Mouse (Mus musculus) inflammation-experienced regulatory T-cells, adult 6 months (primary cell): Measurements from ENCODE around the gene Kpna4. TPM values are rescaled to one million over a fixed set of nuclear protein-coding genes. Genes with fewer than 3 reads are reported as not detected.

ENCODE experiments used
- ATAC-seq: one replicate; pipeline ENCODE4 v1.8.0; 2017
- polyA plus RNA-seq, 3 experiments: library from polyadenylated mRNA; unstranded; fragments of 100-300 nt; shearing (Covaris generic); gene quantifications; one replicate each; pipeline ENCODE4 v1.2.1; 2017

The Kpna4 gene
- polyA plus RNA-seq = 10 to 100 TPM; 24.3 to 36.3 (median 28.2) TPM

DNA sequence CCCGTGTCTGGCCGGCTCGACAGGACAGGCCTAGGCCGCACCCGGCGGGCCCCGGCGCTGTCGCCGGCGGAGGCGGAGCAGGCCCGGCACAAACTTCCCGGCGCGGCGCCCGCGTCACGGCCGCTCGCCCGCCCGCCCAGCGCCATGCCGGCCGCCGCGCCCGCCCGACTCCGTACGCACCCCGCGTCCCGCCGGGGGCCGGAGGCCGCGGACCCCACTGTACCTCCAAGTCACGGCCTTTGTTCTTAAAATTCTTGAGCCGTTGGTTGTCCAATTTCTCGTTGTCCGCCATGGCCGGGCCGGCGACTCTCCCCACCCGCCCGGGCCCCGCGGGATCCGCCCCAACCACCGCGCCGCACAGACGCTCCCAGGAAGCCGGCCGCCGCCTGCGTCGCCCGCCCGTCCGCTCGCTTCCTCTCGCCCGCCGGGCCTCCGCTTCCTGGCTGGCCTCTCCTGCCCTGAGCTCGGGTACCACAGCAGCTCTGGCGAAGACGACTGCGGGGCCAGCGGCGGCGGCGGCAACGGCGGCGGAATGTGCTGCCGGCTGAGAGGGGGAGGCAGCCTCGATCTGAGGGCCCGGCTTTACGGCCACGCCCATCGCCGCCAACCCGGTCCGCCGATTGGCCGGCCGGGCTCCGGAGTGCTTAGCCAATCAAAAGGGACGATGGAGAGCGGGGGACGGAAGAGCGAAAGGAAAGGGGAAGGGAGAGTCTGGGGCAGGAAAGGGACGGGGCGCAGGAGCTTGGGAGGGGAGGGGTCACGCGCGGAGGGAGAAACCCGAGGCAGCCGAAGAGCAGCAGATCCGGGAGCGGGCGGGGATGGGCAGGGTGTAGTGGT lies at the start of gene Kpna4:
Gene Kpna4 (minus strand): TSS at position 605 of the 837 bp plus-strand sequence.
- peak; percentile 93 for ATAC-seq

DNA sequence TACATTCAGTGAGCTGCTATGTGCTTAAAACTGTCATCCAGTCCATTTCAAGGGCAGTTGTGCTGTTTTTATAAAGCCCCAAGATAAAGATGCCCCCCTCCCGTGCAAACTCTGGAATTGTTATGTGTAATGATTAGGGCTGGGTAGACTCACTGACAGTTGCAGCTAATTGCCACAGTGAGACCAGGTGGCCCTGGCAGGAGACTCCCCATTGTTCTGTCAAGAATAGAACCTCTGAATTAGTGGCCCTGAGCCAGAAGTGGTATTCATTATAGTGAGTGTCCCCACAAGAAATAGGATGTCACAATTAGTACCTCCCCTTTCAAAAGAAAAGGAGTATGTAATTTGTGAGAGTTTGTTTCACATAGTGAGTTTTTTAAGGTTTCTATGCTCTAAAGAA lies 48.3 kb upstream of the Kpna4 start:
- no peak for ATAC-seq

DNA sequence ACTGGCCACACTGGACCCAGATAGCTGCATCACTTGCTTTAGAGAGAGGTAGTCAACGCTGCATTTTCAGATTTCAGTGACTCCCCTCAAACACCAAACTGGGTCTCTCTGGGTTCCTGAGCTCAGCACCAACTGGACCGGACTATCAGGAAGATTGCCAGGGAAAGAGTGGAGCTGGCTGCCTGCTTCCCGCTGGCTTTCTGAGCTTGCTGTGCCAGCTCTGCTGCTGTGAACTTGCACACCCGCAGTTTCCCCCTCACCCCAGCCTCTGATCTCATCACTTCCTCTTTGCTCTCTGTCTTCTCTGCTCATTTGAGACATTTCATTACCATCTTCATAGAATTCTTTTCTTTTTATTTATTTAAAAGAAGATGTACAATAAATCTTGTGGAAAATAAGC lies 44.2 kb upstream of the Kpna4 start:
- peak; percentile 68 for ATAC-seq

DNA sequence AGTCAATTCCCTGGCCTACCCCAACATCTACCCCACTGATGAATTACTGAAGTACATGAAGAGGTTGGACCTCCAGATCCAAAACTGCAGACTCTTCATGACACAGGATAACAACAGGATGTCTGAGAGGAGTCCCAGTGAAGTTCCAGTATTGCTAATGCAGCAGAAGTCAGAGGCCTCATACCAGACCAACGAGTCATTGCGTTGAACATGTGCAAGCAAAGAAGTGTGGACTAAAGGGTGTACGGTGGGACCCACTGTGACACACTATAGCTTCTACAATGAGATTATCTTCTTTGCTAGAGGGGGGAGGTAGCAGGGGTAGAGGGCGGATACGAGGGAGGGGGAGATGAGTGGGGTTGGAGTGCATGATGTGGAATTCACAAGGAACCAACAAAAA lies 42.9 kb upstream of the Kpna4 start:
- ATAC-seq = no peak

DNA sequence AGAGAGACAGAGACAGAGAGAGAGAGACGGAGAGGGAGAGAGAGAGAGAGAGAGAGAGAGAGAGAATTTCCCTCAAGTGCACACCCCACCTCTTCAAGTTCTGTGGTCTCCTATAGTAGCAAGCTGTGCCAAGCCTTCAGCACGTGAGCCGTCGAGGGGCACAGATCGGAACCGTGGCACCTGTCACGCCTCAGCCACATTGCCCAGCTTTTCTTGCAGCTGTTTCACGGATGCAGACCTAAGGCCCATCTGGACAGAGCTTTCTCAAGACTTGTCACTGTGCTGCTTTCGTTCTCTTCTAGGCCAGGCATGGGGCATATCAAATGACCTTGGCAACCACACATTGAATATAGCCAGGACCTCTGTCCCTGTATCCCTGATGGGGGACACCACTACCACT lies 41.8 kb upstream of the Kpna4 start:
- ATAC-seq = no peak

DNA sequence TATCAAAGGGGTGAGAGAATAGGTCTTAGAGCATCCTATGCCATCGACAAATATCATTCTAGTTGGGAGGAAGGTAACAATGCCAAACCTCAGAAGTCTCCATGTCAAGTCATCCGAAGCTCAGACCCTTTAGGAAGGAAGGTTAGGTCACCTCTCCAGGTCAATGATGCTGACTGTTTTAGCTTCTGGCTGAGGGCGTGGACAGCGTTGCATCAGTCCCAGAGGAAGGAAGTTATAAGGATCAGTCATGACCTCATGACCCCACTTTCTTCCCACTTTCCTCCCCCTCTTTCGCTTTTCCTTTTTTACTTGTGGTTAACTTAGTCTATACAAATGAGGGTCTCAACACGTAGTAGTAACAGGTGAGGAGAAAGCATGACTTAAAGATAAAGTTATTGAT lies 36.1 kb upstream of the Kpna4 start:
- no peak for ATAC-seq

DNA sequence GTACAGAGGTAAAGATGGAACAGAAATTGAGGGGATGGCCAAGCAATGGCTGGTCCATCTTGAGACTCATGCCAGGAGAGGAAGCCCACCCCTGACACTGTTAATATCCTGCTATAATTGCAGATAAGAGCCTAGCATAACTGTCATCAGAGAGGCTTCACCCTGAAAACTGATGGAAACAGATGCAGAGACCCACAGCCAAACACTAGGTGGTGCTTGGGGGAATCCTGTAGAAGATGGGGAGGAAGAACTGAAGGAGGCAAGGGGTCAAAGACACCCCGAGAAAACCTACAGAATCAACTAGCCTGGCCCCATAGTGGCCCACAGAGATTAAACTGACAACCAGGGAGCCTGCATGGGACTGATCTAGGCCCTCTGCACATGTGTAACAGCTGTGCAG lies 33.5 kb upstream of the Kpna4 start:
- no peak for ATAC-seq

DNA sequence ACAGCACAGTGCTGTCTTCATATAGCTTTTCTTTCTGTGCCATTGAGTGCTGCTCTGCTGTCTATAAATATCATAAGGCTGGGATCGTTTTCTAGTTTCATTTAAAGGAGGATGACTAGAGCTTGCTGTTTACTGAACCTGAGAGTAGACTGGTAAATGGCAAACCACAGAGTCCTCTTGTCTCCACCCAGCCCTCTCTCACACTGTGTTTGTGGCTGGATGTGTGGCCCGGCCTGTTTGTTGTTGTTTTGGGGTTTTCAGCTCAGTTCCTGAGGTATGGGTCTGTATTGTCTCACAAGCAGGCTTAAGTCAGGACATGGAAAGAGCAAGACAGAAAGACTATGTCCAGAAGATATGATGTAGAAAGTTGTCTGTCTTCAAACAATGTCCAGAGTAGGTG lies 32.6 kb upstream of the Kpna4 start:
- peak; percentile 59 for ATAC-seq

DNA sequence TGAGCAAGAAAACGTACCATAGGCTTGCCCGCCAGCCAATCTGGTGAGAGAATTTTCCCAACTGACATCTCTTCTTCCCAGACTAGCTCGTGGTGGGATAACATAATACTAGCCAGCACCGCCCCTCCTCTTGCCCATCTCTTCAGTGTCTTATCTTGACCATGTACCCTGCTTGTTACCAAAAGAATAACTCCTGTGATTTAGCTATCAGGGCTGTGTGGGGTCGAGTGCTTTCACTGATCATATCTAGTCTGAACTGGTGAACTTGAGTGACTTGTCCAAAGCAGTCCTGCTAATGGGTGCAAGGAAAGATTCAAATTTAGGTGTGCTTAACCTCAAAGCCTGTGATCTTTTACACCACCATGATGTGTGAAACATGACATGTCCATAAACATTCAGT lies 31.0 kb upstream of the Kpna4 start:
- ATAC-seq = no peak

DNA sequence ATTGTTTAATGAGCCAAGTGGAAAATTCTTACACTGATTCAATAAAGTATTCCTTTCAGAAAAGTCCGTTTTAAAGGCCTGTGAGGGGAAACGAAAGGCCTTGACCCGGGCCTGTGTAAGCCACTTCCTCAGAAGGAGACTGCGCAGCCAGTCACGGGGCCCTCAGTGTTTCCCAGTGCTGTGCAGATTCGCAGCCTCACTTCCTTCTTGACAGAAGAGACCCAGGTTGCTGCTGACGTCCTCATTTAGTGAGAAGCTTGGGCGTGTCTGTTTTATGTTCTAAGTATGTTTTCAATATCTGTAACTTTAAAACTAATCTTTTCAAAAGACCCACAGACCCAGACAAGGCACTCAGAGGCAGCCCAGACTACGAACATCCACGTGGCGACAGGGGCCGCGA lies 29.6 kb upstream of the Kpna4 start:
- ATAC-seq = peak; percentile 90

DNA sequence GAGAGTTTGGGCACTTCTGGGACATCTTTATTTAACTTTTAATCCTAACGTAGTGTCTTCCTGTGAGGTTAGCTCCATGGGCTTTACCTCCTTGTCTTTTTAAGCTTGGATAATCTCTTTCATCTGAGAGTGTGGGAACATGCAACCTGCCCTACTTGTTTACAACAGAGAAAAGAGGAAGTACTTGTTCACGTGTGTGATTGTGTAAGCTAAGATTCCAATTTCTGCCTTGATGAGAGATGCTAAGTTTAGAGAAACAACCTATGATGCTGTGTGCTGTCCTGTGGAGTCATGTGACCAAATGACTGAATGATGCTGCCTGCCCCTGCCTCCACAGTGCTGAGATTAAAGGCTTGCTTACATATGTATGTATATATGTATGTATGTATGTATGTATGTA lies 27.8 kb upstream of the Kpna4 start:
- no peak for ATAC-seq

DNA sequence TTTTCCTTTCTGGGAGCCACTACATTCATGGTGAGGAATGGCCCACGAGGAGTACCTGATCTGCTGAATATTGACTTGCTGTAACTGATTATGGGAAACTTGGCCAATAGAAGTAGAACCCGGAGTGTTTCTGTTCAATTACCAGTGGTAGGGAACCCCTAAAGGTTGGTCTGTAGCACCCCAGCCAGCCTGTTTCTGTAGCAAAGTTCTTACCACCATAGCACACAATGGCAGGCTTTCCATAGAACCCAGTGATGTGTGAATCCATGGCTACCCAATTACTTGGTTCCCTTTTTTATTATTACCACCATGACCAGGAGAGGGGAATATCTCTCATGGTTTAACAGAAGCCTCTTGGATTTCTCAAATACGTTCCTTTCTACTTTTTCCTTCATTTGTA lies 24.0 kb upstream of the Kpna4 start:
- no peak for ATAC-seq

DNA sequence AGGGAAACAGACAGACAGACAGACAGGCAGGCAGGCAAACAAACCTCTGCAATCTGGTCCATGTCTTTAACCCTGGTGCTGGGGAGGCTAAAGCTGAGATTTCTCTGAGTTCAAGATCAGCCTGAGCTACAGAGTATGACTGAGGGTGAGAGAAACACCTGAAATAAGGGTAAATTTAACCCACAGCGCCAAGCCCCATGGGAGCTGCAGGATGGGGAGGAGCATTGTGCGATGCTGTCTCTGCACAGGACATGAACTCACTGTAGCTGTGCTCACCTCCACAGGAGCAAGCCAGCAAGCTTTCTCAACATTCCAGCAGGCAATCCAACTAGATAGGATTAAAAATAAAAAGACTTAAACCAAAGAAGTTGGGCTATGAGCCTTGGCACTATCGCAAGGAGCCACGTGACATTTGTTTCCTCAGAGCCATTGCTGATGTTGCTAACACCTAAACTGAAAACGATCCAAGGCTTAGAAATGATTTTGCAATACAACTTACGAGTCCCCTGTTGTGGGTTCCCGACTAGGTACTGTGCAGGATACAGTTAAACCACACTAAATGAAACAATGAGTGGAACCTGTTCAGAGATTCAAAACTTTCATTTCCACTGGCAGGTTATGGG lies 15.6 kb upstream of the Kpna4 start:
- no peak for ATAC-seq

DNA sequence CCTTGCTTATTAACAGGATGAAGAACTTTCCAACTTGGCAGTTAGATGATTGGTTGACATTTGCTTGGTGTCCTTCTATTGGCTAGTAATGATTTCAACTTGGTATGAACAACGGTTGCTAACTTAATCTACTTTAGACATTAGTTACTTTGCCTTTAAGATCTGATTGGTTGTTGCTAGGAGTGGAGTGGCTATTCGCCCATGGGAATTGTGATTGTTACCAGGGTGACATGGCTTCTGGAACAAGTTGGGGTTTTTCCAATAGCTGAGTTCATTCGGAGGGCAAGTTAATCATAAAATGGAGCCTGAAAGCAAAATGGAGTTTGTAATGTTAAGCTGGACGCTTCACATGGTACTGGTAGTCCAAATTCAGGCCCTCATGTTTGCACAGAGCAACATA lies 13.9 kb upstream of the Kpna4 start:
- ATAC-seq = no peak

DNA sequence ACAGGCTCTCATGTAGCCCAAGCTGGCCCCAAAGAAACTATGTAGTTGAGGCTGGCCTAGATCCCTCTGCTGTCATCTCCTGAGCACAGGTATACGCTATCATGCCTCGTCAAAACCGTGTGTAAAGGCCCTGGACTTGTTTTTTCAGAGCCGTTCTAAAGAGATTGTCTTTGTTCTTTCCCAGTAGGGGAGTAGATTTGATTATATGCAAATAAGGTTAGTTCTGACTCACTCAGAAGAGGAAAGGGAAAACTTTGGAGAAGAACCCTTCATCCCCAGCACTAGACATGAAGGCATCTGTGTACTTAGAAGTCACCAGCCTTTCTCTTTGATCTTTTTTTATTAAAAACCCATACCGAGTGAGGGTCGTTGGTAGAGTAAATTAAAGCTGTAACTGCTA lies 9.1 kb upstream of the Kpna4 start:
- ATAC-seq = no peak

DNA sequence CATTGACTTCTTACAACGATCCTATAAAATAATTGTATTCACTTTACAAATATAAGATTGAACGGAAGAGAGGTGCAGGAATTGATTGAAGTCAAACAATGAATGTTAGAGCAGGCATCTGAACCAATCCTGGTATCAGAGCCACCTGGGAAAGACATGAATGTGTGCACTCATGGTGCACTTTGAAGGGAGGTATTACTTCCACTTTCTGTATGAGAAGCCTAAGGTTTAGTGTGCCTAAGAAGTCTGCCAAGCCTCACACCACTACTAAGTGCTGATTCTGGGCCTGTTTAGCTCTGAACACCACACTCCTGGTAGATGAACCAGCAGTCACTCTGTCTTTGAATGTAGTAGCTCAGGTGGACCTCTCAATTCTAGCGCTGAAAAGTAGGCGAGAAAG lies 4.1 kb upstream of the Kpna4 start:
- ATAC-seq = no peak

DNA sequence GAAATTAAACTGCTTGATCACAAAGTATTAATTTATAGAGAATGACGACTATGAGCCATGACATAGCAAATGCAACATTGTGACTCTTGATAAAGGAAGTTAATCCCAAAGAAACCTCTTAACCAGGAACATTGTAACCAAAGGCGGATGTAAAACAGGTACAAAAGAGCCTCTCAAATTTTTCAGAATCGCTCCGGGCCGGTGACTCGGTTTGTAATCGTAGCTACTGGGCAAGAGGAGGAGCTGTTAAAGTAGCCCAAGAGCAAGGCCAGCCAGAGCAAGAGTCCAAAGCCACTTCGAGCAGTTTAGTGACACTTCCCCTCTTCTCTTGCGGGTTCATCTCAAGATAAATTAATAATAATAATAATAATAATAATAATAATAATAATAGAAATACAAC lies 780 bp upstream of the Kpna4 start:
- ATAC-seq = no peak

DNA sequence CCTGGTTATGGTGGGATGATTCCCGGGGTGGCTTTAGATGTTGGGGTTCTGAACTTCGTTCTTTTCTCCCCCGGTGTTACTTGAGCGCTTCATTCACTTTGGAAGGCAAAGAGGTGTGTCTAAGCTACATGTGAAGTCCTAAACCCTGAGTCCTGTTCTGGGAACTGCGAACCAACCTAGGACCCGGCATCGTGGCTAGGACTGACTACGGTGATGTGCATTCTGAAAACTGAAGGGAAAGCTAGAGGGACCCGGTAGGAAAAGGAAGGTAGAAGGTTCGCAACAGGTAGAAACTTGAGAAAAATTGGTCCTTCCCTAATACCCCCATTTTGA lies 399 bp upstream of the Kpna4 start:
- no peak for ATAC-seq

DNA sequence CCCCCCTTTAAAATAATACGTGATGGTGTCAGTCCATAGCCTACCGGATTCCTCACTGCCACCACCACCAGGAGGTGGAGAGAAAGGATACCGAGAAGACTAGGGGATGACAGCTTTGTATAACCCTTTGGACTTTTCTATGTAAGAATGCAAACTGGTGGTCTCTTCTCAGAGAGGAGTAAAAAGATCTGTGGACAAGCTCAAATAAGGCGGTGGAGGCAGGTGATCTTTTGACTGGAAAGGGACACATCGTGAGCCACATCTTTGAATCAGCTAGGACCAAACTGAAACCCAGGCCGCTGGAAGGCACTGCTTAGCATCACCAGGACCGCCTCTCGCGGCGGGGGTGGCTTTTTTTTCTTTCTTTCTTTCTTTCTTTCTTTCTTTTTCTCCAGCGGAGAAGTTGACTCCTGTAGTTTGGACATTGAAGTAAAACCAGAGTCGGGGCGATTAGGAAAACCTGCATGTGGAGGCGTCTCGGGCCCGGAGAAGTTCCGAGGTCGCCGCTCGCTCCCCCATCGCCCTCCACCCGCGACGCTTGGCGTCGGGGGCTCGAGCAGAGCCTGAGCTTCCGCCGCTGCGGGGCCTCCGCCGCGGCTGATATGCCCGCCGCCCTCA lies 913 bp downstream of the Kpna4 start:
- ATAC-seq = peak; percentile 35

DNA sequence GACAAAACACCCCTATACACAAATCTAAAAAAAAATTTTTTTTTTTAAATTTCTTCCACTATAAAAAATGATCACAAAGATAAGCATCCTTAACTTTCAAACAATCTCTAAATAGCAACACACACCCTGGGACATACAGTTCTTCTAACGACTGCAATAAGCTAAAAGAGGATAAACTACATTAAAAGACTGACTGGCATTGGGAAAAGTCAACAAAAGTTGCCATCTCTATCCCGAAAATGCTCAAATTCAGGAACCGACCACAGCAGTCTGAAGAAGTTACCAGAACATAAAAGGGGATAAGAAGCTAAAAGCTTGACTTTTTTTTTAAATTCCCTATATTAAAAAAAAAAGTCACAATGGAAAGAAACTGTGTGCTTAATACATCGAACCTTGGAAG lies 1.5 kb downstream of the Kpna4 start:
- ATAC-seq = no peak

DNA sequence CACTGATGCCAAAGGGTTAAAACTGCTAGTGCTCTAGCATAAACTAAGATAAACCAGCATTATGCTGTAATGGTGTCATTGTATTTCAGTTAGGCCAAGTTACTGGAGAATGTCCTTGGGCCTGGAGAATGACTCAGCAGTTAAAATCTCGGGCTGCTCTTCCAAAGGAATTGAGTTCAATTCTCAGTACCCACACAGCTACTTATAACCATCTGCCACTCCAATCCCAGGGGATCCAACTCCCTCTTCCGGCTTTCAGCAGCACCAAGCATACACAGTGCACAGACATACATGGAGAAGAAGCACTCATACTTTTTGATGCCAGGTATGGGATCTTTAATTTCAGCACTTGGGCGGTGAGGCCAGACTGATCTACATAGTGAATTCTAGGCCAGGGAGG lies 8.1 kb downstream of the Kpna4 start:
- ATAC-seq = no peak

DNA sequence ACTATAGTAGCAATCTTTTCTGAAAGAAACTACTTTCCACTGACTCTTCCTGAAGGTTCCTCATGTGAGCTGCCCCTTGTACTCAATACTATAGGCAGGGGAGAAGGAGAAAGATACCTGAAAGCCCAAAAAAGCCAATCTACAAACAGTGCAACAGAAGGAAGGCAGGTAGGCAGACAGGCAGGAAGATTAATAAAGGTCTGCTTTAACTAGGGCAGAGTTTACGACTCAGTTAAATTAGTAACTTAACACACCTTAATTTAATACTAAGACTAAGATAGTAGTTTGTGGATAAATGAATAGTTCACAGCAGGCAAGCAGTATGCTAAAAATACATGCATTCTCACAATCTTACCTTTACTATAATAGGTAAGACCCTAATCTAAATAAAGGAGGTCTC lies 12.2 kb downstream of the Kpna4 start:
- ATAC-seq = peak; percentile 38

DNA sequence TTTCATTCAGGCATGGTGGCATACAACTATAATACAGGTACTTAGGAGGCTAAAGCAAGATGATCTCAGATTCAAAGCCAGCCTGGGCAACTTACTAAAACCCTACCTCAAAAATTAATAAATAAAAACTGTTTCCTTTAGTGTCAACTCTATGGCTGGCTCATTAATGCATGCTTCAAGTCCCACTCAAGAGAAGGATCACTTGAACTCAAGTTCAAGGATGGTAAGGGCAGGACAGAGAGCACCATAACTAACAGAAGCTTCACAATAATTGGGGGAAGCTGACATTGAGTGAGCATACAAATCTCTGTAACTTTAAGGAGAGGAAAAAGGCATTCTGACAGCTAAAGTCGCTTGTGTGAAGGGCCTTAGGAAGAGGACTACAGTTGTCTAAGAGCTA lies 13.0 kb downstream of the Kpna4 start:
- no peak for ATAC-seq

DNA sequence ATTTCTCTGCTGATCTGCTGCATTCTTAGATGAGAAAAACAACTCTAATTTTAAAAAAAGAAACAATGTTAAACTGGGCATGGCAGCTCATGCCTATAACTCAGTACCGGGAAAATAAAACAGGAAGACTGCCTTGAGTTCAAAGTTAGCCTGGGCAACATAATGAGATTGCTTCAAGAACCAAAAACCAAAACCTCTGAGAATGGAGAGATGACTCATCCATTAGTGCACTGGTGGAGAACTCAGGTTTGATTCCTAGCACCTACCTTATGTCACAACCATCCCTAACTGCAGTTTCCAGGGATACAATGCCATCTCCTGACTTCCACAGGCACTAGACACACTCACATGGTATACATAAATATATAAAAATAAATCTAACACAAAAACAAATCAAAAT lies 17.8 kb downstream of the Kpna4 start:
- ATAC-seq = peak; percentile 35
